Mouse (Mus musculus): Measurements from ENCODE around the gene Gm49630.
"Not testable (repeated sequence)": the region's sequence is repeated elsewhere in the genome, so short reads cannot be mapped to it uniquely, and the experiment has no call there.

Gm49630 gene

DNA sequence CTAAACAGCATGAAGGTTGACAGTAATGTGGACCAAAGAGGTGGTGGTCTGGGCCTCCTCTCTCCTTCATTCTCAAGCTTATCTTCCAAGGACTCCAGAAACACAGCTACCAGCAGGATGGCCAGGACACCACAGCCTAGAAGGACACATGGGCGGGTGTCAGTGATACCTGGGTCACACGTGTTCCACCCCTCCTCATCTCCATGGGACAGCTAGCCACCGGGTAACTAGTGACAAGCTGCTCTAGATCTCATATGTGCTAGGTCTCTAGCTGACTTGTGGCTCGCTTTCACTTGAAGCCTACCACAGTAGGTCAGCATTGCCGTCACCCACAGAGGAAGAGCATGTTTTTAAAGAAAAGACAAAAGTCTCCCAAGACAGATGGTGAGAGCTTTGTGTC lies at the start of gene Gm49630:
Gm49630 (minus strand) TSS at position 101 of the 400 bp plus-strand sequence.
- not testable (repeated sequence) for DNase-seq (ENCODE audit: low spot score)

DNA sequence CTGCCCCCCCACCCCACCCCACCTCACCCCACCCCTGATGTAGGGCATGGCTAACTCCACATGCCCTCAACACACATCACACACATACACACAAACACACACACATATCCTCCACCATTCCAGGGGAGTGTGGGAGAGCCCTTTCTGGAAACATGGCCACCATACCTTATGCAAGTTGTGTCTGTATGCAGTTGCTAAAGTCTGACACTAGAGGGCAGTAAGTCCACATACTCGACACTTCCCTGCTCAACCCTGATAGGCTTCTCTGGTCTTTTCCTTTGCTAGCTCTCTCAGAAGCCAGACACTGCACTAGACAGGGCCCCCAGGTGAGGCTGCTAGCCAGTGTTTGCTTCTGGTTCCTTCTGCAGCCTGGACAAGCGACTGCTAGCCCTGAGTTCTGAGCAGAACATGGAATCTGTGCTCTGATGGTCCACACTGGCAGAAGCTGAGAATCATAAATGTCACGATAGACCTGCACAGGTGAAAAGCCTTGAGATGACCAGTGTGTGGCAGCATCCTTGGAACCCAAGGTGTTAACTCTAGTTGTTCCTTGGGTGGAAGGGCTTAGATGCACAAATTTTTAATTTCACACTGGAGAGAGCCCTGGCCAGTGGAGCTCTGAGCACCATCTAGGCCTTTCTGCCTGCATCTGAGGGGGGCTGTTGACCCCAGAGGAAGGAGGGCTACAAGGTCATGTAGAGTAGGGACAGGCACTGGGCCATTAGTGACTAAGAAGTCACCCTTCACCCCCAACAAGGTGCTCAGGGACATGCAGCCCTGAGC lies 48.6 kb upstream of the Gm49630 start:
- DNase-seq (ENCODE audit: low spot score), result not testable (repeated sequence)

DNA sequence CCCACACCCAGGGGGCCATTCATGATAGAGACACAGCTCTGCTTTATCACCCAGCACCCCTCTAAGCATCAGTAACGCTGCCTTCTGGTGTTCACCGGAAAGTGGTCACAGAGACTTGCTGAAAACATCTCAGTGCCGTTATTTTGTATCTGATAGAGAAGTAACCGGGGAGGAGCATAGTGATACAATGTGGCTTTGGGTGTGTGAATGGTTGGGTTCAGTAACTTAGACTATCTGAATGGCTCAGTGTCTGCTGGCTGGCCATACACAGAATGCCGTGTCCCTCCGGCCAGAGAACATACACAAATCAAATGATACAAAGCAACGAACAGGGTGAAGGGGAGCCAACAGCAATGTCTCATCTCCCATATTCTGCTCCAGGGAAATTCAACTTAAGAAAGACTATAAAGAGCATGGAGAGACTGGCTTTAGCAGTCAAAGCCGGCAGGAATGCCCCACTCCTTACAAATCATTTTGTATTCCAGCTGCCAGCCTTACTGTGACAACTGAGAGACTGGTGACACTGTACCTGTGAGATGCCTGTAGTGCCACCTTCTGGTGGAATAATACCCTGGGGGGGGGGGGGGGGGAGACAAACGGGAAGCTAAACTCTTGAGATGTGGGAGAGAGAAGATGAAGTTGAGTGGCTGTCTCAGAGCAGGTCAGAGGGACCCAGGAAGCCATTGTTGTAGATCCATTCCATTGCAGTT lies 43.0 kb upstream of the Gm49630 start:
- DNase-seq (ENCODE audit: low spot score), result not testable (repeated sequence)

DNA sequence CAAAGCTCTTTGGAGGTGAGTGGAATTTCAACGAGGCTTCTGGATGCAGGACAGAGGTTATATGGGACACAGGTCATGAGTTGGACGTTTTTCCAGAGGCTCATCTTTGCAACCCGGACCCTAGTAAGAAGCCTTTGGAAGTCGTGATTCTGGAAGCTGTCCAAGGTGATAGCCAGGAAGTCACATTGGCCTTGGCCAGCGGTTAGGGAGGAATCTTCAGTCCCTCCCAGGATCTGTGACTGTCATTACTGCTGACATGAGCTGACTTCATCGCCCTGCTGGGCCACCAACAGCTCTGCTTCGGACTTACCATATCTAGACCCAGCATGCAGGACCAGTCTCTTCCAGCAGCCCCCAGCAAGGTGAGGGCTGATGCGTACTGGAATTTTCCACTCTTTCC lies 41.6 kb upstream of the Gm49630 start:
- not testable (repeated sequence) for DNase-seq (ENCODE audit: low spot score)

DNA sequence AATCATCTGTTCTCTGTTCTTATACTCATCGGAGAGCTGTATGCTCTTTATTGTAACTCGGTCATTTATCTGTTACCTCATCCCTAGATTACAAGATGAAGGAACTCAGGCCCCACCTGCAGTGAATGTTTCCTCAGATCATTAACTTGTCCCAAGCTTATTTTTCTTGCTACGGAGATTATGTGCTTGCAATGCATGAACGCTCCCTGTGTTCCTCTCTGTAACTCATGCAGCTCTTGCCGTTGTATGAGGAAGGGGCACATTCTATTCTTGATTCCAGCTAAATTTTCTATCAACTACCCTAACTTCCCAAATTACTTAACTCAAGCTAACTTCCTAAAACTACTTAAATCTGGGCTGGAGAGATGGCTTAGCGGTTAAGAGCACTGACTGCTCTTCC lies 28.0 kb upstream of the Gm49630 start:
- DNase-seq (ENCODE audit: low spot score), result not testable (repeated sequence)

DNA sequence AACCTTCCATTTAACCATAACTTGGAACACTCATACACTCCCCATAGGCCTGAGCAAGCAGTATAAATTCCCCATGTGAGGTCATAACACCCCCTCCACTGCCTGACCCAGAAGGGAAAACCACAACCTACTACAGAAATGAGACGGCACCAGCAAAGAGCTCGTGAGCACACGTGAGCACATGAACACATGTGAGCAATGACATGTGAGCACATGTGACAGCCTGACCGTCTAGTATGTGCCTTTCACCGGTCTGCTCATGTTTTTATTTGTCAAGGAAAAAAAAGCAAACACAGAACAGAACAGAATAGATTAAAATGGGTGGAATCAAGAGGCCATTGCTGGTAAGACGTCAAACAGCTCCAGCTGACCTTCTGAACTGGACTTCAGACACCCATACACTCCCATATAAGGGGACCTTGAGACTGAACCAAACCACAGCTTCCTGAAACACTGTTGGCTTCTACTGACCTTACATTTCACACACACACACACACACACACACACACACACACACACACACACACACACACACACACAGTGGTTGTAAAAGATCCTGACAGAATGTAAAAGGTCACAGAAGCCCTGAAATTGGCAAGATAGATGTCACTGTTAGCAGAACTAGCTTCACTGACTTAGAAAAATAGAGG lies 26.5 kb upstream of the Gm49630 start:
- not testable (repeated sequence) for DNase-seq (ENCODE audit: low spot score)

DNA sequence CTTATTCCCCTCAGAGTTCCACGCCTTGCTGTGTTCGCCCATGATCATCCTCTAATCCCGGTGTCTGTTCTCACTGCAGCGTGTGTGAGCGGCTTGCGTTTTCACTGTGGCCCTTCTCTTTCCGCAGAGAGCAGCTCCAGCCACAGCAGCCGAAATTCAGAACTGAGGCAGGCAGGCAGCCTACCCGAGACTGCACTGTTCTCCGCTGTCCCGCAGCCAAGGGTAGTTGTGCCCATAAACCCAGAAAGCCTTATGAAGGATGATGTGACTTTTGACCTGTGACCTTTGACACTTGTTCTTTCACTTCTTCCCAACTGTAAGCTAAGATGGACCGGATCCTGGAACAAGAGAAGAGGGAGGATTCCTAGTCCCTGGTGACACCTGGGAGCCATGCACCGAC lies 25.3 kb upstream of the Gm49630 start:
- not testable (repeated sequence) for DNase-seq (ENCODE audit: low spot score)

DNA sequence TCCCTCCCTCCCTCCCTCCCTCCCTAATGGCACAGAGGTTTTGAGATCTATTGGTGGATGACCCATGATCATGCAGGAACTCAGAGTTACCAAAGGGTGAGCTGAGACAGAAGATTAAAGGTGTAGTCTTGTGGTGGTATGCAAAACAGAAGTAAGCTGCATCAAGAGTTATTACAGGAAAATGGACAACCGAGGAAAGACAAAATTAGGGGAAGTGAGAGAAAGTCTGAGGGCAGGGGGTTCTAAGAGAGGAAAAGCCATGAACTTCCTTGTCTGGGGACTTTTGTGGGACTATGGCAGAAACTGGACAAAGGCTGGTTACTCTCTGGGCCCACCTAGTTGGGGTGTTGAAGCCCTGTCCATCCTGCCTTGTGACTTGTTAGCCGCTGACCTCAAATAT lies 24.5 kb upstream of the Gm49630 start:
- DNase-seq (ENCODE audit: low spot score), result not testable (repeated sequence)

DNA sequence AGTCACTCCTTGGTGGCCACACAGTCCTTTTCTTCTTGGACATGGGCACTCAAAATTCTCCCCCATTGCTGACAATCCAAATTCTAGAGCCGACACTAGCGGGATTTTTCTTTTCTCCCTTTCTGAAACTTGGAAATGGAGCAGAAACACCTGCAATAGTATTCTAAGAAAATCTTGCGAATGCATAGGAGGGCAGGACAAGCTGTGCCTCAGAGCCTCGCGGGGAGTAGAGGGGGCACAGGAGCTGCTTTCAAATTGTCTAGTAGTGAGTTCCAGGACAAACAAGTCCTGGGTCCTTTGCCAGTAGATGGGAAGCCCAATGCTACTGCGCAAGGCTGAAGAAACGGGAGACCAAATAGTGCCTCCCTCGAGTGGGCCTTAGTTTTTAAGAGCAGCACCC lies 23.9 kb upstream of the Gm49630 start:
- DNase-seq (ENCODE audit: low spot score), result not testable (repeated sequence)

DNA sequence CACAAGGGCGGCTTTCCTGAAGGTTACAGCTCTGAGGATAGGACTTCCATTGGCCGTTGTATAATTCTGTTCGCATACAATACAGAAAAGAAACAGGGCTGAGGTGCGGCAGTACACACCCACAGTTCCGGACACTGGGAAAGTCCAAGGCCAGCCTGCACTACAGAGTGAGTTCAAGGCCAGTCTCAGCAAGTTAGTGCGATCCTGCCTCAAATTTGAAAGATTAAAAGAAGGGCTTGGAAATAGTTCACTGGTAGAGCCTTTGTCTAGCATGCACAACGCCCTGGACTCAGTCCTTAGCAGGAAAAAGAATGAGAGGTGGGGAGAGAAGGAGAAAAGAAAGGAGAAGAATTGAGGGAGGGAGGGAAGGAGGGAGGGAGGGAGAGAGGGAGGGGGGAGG lies 23.3 kb upstream of the Gm49630 start:
- DNase-seq (ENCODE audit: low spot score), result not testable (repeated sequence)

DNA sequence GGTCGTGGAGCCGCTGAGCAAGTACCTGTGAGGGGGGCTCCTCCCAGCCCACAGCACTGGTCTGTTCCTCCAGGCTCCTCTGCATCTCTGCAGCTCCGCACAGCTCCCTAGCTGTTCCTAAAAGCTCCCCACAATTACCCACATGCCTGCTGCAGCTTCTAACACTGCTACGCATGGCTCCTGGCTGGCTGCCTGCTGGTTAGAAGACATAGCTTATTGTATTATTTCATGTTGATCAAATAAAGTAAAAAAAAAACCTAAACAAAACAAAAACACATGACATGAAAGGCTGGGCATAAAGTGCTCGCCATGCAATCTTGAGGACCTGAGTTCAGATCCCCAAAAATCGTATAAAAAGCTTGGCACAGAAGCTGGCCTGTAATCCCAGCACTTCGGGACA lies 18.1 kb upstream of the Gm49630 start:
- DNase-seq (ENCODE audit: low spot score), result not testable (repeated sequence)

DNA sequence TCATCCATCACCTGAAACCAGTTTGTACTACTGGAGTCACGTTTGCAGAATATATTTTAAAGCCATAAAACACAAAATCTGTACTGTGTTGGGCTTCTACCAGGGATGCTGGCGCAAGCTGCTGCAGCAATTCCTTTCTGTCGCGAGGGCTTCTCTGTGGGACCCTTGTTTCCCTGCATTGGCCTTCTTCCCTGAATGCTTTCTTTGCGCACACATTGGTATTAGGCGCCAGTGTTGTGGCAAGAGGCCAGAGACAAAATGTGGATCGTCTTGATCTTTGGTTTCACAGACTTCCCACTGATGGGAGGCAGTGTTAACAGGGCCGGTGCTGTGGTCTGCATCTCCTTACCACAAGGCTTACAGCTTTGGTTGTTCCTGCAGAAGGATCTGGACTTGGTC lies 17.2 kb upstream of the Gm49630 start:
- DNase-seq (ENCODE audit: low spot score), result not testable (repeated sequence)

DNA sequence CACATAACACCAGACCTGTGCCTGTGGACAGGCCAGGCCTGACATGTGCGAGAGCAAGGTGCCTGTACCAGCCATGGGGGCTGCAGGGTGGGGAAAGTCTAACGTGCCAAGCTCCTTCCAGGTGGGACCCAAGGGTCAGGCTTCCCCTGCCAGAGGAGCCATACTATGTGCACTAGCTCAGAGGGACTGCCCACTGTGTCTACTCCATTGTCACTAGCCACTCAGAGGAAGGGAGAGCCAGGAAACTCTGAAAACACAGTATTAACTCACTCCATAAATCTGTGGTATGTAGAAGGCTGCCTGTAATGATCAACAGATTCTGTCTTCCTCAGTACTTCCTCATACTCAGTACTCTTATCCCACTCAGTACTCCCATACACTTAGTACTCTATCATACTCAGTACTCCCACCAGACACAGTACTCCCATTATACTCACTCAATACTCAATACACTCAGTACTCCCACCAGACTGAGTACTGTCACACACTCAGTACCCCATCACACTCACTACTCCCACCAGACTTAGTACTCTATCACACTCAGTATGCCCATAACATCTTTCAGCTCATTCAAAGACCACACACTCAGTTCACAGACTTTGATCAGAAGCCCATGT lies 16.7 kb upstream of the Gm49630 start:
- not testable (repeated sequence) for DNase-seq (ENCODE audit: low spot score)

DNA sequence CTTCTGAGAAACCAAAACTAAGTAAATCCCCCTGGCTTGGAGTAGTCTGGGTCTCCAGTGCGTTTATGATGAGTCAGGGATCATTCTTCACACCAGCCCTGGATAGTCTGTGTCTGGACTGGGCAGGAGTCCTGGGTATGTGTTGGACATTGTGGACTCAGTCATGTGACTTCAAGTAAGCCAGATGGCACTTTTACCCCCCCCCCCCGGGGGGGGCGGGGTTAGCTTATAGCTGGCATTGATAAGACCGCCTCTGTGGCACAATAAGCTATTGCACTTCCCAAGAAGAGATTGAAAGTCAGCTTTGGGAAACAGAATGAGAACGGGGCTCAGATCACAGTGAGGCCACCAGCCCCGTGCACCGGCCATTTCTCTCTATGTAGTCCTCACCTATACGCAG lies 14.2 kb upstream of the Gm49630 start:
- not testable (repeated sequence) for DNase-seq (ENCODE audit: low spot score)

DNA sequence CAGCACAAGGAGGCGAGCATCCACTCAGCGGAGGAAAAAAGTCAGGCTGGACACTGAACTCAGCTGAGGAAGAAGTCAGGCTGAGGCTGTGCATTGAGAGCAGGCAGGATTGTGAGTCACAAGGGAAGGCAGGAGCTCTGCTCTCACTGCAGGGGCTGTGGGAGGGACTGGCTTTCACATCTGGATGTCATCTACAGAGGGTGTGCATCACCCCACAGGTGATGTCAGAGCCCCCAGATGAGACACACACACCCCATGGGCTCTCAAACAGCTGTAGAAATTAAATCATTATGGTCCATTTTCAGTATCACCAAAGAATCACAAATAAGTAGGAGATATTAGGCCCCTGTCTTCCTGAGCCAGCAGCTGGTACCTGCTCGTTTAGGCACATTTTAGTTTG lies 13.6 kb upstream of the Gm49630 start, which contains the start of gene Unc93a2:
Unc93a2 (minus strand) TSS at position 101 of the 400 bp plus-strand sequence.
- DNase-seq (ENCODE audit: low spot score), result not testable (repeated sequence)

DNA sequence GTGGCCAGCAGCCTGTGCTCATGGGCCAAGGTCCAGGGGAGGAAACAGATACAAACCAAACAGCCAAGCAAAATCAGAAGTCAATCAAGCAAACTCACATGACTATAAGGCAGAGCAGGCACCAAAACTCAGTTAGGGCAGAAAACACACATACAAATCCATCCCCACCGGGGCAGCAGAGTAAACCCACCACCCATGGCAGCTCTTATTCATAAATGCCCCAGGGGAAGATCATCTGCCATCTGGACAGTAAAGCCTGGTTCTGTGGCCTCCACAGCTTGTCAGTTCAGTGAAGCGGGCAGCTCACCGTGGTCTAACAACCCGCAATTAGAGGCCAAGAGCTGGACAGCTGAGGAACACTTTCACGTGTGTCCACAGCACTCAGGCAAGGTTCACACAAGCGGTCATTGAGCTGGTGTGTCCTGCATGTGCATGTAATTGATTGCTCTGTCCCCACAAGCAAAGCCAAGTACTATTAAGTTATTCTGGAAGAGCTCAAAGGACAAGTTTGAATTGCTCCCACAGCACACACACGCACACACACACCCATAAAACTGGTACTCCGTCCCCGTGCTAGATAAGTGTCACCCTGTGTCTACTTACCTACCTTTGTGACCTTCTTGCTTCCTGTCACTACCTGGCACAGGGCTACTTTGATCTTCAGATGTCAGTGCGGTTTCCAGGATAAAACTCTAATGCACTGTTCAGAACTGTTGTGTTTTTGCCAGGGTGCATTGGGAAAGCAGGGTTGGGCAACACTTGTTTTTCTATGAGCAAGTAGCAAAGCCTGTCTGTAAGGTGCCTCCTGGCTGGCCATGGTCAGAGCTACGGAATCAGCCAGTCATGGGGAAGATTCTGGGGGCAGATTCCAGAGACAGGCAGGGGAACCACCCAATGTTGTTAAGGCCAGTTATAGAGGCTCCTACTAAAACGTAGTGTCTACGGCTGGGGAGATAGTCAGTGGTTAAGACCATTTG lies 11.7 kb upstream of the Gm49630 start:
- DNase-seq (ENCODE audit: low spot score), result not testable (repeated sequence)

DNA sequence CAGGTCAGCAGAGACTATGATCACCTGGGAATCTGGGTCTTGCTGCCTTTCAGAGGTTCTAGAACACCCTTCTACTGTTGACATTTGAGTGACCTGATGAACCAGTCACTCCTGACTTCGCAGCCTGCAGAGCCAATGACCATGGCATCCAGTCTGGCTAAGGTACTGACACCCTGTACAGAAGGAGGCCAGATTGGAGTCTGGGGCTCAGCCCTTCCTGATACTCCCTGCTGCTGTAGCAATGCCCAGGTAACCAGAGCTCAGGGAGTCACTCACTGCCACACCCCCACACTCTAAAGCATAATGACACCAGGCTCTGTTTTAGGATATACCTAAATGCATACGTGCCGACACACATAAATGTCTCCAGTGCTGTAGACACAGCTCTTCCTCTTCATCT lies 10.9 kb upstream of the Gm49630 start:
- not testable (repeated sequence) for DNase-seq (ENCODE audit: low spot score)

DNA sequence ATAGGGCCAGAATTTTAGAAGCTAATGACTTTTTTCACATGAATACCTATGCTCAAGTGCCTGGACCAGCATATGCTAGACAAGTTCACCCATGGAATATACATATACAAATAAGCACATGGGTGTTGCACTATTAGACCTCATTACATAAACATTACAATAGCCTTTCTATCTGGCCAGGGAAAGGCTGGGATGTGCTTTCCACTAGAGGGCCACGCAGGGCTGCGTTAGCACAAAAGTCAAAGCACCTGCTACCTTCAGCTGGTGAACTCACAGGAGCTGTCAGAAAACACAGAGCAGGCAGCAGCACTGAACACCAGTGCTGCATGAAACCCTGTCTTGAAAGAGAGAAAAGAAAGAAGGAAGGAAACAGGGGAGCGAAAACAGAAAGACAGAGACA lies 6.1 kb upstream of the Gm49630 start:
- not testable (repeated sequence) for DNase-seq (ENCODE audit: low spot score)

DNA sequence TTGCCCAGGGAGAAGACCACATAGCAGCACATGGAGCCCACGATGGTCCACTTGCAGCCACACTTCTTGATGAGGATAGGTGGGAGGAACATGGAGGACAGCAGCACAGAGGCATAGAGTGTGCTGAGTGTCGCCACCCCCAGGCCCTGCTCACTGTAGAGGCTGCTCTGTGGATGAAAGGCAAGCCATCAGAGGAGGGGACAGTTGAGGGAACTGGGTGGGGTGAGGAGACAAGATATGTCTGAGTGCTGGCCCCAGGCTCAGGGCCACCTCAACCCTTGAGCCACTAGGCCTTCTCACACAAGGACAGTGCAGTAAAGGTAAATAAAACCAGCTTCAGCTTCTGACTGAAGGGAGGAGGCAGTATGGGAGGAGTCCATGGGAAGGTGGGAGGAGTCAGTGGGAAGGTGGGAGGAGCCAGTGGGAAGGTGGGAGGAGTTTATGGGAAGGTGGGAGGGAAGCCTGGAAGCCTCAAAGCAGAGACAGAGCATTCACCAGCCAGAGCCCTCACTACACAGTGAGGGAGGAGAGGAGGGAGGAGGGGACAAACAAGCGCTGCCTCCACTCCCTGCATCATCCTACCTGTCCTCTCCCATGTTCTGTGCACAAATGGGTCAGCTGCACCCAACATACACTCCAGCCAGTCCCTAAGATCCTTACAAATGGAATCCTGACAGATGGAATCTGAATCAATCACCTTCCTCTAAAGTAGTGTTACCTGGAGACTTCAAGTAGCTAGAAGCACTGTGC lies 5.3 kb upstream of the Gm49630 start:
- DNase-seq (ENCODE audit: low spot score), result not testable (repeated sequence)

DNA sequence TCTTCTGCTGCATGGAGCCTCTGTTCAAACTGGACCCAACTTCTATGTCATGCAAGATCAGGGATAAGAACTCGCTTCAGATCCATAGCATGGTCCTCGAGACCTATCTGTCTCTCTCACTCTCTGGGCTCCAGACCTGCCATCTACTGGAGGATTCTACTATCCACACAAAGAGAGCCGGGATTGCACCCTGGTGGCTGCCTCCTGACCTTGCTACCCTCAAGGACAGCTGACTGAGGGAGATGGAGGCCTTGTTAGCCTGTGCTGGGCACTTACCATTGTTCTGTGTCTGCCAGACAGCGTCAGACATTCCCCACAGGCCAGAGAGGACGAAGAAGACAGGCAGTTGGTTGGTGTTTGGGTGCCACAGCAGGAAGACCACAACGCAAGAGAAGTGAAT lies 2.4 kb downstream of the Gm49630 start:
- DNase-seq (ENCODE audit: low spot score), result not testable (repeated sequence)

All from urinary bladder, postnatal 25 days (tissue).